Mouse (Mus musculus): Measurements from ENCODE around the gene Cnn2. TPM values are rescaled to one million over a fixed set of nuclear protein-coding genes. Genes with fewer than 3 reads are reported as not detected.

The Cnn2 gene
- polyA plus RNA-seq, 1 experiment from 2014 or later, result 221 TPM

DNA sequence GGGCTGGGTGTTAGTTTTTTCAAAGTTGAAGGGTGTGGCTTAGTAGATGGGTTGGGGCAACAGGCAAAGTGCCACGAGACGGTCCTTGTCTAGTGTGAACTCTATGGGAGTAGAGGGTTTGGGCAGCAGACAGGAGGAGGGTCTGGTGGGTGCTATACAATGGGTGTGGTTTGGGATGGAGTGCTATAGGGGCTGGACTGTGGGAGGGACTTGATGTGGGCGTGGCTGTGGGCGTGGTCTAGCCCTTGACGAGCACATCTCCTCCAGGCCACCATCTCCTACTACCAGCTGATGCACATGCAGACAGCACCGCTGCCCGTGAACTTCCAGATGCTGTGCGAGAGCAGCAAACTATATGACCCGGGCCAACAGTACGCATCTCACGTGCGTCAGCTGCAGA lies 37.5 kb downstream of the Cnn2 start:
- H3K27ac ChIP-seq, result no peak overlapping the region
- ATAC-seq (replicated peaks; ENCODE audit: low FRiP score, low read depth), result 0 out of 2 replicates have a peak, but pooled peaks have one; percentile 12
- H3K9me3 ChIP-seq (replicated peaks; ENCODE audit: low read length), result no peaks in the 10 kb centered on the region
- no peak for DNase-seq (ENCODE audit: low spot score)
- no peak for TF ChIP-seq CTCF (IDR thresholded peaks at IDR 0.05; ENCODE audit: low read depth)
- H3K9ac ChIP-seq (ENCODE audit: low read depth, low read length), result no peak overlapping the region
- no peak overlapping the region for H3K4me3 ChIP-seq (replicated peaks; ENCODE audit: low read depth, low read length)
- no peaks in the 10 kb centered on the region for H3K36me3 ChIP-seq (ENCODE audit: insufficient read depth, low read length)
- no peaks in the 10 kb centered on the region for H3K27me3 ChIP-seq (ENCODE audit: insufficient read depth, low read length)
- no peak overlapping the region for H3K4me2 ChIP-seq (ENCODE audit: low read length)
- WGBS, result 59% methylated on average over 12 of the region's 12 CpGs
- H3K4me1 ChIP-seq (replicated peaks; ENCODE audit: insufficient read depth, low read length), result no peaks in the 10 kb centered on the region

DNA sequence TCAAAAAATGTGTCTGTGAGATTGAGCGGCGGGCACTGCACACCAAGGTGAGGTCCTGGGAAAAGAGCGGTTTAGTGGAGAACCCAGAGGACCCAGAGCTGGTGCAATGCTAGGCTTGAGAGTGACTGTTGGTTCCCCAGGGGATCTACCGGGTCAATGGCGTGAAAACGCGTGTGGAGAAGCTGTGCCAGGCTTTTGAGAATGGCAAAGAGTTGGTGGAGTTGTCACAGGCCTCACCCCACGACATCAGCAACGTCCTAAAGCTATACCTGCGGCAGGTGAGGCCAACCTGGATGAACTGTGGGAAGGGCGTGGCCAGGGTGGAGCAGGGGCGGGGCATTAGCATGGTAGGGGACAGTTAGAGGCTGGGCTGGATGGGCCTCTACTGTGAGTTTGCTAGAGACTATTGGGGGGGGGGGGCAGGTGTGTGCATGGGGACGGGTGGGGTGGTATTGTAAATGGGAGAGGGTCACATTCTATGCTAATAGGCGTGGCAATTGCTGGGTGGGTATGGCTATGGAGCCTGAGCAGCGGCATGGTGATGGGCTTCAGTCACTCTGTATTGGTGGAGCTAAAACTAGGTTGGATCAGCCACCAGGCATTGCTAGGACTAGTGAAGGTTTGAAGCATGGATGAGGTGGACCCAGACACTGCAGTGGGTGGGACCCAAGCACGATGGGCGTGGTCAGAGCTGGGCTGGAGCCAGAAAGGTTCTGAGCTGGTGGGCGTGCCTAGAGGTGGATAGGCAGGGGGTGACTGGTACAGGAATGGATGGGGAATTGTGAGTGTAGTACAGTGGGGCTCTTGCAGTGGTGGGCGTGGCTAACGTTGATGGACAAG lies 39.5 kb downstream of the Cnn2 start:
- no peak for DNase-seq (ENCODE audit: low spot score)
- TF ChIP-seq CTCF (IDR thresholded peaks at IDR 0.05; ENCODE audit: low read depth), result no peak
- Histone ChIP-seq H3K4me3 (replicated peaks; ENCODE audit: low read depth, low read length) (no peak overlapping the region), H3K4me2 (ENCODE audit: low read length) (no peak overlapping the region), H3K36me3 (ENCODE audit: insufficient read depth, low read length) (no peaks in the 10 kb centered on the region), H3K27ac (no peak overlapping the region), H3K4me1 (replicated peaks; ENCODE audit: insufficient read depth, low read length) (peaks cover 4% of the 10 kb centered on the region; the same call in 1 of the 2 replicates), H3K27me3 (ENCODE audit: insufficient read depth, low read length) (no peaks in the 10 kb centered on the region), H3K9ac (ENCODE audit: low read depth, low read length) (no peak overlapping the region), H3K9me3 (replicated peaks; ENCODE audit: low read length) (no peaks in the 10 kb centered on the region)
- ATAC-seq (replicated peaks; ENCODE audit: low FRiP score, low read depth), result no peak
- WGBS, result 69% methylated on average over 20 of the region's 20 CpGs

DNA sequence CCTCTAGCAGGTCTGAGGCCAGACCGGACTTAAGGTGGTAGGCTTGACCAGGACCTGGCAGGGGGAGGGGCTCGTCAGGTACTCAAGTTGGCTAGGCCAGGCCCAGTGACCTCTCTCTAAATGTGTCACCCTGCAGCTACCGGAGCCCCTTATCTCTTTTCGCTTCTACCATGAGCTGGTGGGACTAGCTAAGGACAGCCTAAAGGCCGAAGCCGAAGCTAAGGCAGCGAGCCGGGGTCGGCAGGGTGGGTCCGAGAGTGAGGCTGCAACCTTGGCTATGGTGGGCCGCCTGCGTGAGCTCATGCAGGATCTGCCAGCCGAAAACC lies 40.1 kb downstream of the Cnn2 start:
- Histone ChIP-seq H3K4me2 (ENCODE audit: low read length) (no peak overlapping the region), H3K27me3 (ENCODE audit: insufficient read depth, low read length) (no peaks in the 10 kb centered on the region), H3K9ac (ENCODE audit: low read depth, low read length) (no peak overlapping the region), H3K4me1 (replicated peaks; ENCODE audit: insufficient read depth, low read length) (peaks cover 4% of the 10 kb centered on the region; the same call in 1 of the 2 replicates), H3K4me3 (replicated peaks; ENCODE audit: low read depth, low read length) (no peak overlapping the region), H3K9me3 (replicated peaks; ENCODE audit: low read length) (no peaks in the 10 kb centered on the region), H3K27ac (no peak overlapping the region), H3K36me3 (ENCODE audit: insufficient read depth, low read length) (no peaks in the 10 kb centered on the region)
- ATAC-seq (replicated peaks; ENCODE audit: low FRiP score, low read depth) (no peak), DNase-seq (ENCODE audit: low spot score) (no peak)
- TF ChIP-seq CTCF (IDR thresholded peaks at IDR 0.05; ENCODE audit: low read depth), result no peak
- 96% methylated on average over 13 of the region's 13 CpGs for WGBS

DNA sequence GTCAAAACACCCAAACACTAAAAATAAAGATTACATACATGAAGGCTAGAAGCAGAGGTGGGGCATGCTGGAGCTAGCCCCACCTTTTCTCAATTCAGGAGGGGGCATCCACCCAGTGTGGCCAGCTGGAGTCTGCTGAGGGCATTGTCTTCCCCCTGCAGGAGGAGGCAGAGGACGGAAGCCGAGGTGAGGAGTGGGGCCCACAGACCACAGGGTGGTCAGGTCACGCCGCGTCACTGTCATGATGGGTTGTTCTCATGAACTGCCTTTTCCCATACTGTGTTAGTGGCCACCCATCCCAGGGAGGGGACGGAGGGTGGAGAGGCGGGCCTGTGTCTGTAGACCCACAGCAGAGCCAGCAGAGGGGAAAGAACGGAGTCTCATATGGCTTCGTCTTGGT lies 41.8 kb downstream of the Cnn2 start:
- 78% methylated on average over 9 of the region's 9 CpGs for WGBS

DNA sequence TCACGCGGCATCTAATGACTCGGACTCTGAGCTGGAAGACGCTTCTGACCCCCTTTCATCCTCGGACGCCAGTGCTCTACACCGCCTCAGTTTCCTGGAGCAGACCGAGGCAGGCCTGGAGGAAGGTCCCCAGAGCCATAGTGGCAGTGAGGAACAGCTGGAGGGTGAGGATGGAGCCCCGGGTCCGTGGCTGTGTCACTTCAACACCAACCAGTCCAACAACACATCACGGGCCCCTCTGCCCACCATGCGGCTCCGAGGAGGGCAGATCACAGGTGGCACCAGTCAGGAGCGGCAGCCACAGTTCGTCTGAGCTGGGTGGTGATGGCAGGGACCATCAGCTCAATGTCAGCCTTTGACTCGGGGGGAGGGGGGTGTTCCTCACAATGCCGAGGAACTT lies 42.4 kb downstream of the Cnn2 start:
- Histone ChIP-seq H3K36me3 (ENCODE audit: insufficient read depth, low read length) (peaks cover 14% of the 10 kb centered on the region), H3K27me3 (ENCODE audit: insufficient read depth, low read length) (no peaks in the 10 kb centered on the region), H3K4me1 (replicated peaks; ENCODE audit: insufficient read depth, low read length) (peaks cover 4% of the 10 kb centered on the region; the same call in 1 of the 2 replicates), H3K4me3 (replicated peaks; ENCODE audit: low read depth, low read length) (no peak overlapping the region), H3K9ac (ENCODE audit: low read depth, low read length) (no peak overlapping the region), H3K4me2 (ENCODE audit: low read length) (no peak overlapping the region), H3K27ac (no peak overlapping the region), H3K9me3 (replicated peaks; ENCODE audit: low read length) (no peaks in the 10 kb centered on the region)
- DNase-seq (ENCODE audit: low spot score) (no peak), ATAC-seq (replicated peaks; ENCODE audit: low FRiP score, low read depth) (no peak)
- WGBS, result 79% methylated on average over 17 of the region's 17 CpGs
- TF ChIP-seq CTCF (IDR thresholded peaks at IDR 0.05; ENCODE audit: low read depth), result no peak

More for the DNA sequence above, 41.8 kb downstream of the Cnn2 start:
- no peaks in the 10 kb centered on the region for H3K27me3 ChIP-seq (ENCODE audit: insufficient read depth, low read length)
- no peaks in the 10 kb centered on the region for H3K9me3 ChIP-seq (replicated peaks; ENCODE audit: low read length)
- H3K4me3 ChIP-seq (replicated peaks; ENCODE audit: low read depth, low read length), result no peak overlapping the region
- H3K4me2 ChIP-seq (ENCODE audit: low read length), result no peak overlapping the region
- ATAC-seq (replicated peaks; ENCODE audit: low FRiP score, low read depth) (no peak), DNase-seq (ENCODE audit: low spot score) (no peak)
- H3K9ac ChIP-seq (ENCODE audit: low read depth, low read length), result no peak overlapping the region
- H3K36me3 ChIP-seq (ENCODE audit: insufficient read depth, low read length), result peaks cover 9% of the 10 kb centered on the region
- H3K4me1 ChIP-seq (replicated peaks; ENCODE audit: insufficient read depth, low read length), result peaks cover 4% of the 10 kb centered on the region; the same call in 1 of the 2 replicates
- TF ChIP-seq CTCF (IDR thresholded peaks at IDR 0.05; ENCODE audit: low read depth), result no peak
- H3K27ac ChIP-seq, result no peak overlapping the region

DNA sequence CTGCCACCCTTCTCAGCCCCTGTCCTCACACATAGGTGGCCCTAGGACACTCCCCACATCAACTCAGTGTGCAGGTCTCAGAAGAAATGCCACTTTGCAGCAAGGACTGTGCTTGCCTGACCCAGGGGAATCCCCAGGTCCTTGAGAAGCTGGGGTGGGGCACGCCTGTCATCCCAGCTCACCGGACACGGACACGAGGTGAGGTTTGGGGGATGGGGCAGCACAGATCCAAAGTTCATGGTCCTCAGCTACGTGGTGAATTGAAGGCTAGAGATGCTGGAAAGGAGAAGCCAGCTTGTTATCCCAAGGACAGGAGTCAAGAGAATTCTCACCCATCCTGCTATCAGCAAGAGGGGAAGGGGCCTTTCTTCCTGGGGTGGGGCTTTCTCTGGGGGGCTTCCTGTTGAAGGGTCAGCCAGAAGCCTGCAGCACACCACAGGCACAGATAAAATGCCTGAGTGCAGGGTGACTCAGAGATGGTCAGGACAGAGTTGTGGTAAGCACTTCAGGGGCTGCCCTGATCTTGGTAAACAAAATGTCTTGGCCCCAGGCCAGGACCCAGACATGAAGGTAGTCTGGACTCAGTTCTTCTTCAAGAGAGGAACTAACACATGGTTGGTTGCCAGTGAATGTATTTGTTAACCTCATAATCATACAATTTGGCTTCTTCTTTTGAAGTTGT lies 44.6 kb downstream of the Cnn2 start:
- peak; percentile 37; the same call in 1 of the 2 replicates for ATAC-seq (replicated peaks; ENCODE audit: low FRiP score, low read depth)
- Histone ChIP-seq H3K27me3 (ENCODE audit: insufficient read depth, low read length) (no peaks in the 10 kb centered on the region), H3K36me3 (ENCODE audit: insufficient read depth, low read length) (peaks cover 36% of the 10 kb centered on the region), H3K4me2 (ENCODE audit: low read length) (no peak overlapping the region), H3K9ac (ENCODE audit: low read depth, low read length) (no peak overlapping the region), H3K9me3 (replicated peaks; ENCODE audit: low read length) (no peaks in the 10 kb centered on the region), H3K4me1 (replicated peaks; ENCODE audit: insufficient read depth, low read length) (peaks cover 5% of the 10 kb centered on the region; the same call in 1 of the 2 replicates), H3K4me3 (replicated peaks; ENCODE audit: low read depth, low read length) (no peak overlapping the region), H3K27ac (no peak overlapping the region)
- WGBS, result 33% methylated on average over 5 of the region's 5 CpGs
- DNase-seq (ENCODE audit: low spot score), result no peak
- TF ChIP-seq CTCF (IDR thresholded peaks at IDR 0.05; ENCODE audit: low read depth), result no peak
